Mouse (Mus musculus) limb, embryonic 11.5 days (tissue): Measurements from ENCODE around the gene Irf8. TPM values are rescaled to one million over a fixed set of nuclear protein-coding genes. Genes with fewer than 3 reads are reported as not detected.

ENCODE experiments used
- ATAC-seq: fragments of 200-750 bp; cut with Nextera tagmentation; 2 replicates; pipeline ENCODE4 v1.8.0; 2017; ENCODE audit warnings: low read depth; ENCODE audit not compliant: insufficient number of reproducible peaks, low FRiP score, low TSS enrichment
- DNase-seq: peaks from one replicate; pipeline ENCODE4 v3.0.0-alpha.2; 2015; ENCODE audit warnings: low spot score
- H3K27ac ChIP-seq: fragments of 300-500 bp; sonication (generic); replicated peaks from 2 replicates; pipeline ENCODE4 v1.5.1; 2014; ENCODE audit warnings: low read depth, mild to moderate bottlenecking, low read length
- H3K27me3 ChIP-seq: fragments of 300-500 bp; sonication (generic); 2 replicates; pipeline ENCODE4 v1.6.1; 2014; ENCODE audit warnings: mild to moderate bottlenecking, low read length, mixed read lengths; ENCODE audit not compliant: control insufficient read depth, insufficient read depth
- H3K36me3 ChIP-seq: fragments of 300-500 bp; sonication (generic); 2 replicates; pipeline ENCODE4 v1.6.1; 2014; ENCODE audit warnings: mild to moderate bottlenecking, low read length, moderate library complexity, mixed read lengths; ENCODE audit not compliant: control insufficient read depth, insufficient read depth
- H3K4me1 ChIP-seq: fragments of 300-500 bp; sonication (generic); 2 replicates; pipeline ENCODE4 v1.6.1; 2014; ENCODE audit warnings: low read length, mixed read lengths; ENCODE audit not compliant: control insufficient read depth, insufficient read depth
- H3K4me2 ChIP-seq: fragments of 300-500 bp; sonication (generic); 2 replicates; pipeline ENCODE4 v1.6.1; 2014; ENCODE audit warnings: low read depth, mild to moderate bottlenecking, moderate library complexity; ENCODE audit not compliant: severe bottlenecking
- H3K4me3 ChIP-seq: fragments of 300-500 bp; sonication (generic); 2 replicates; pipeline ENCODE4 v1.5.1; 2014; ENCODE audit warnings: low read depth, low read length
- H3K9ac ChIP-seq: fragments of 300-500 bp; sonication (generic); 2 replicates; pipeline ENCODE4 v1.6.1; 2014; ENCODE audit warnings: mild to moderate bottlenecking, low read length
- H3K9me3 ChIP-seq: fragments of 300-500 bp; sonication (generic); 2 replicates; pipeline ENCODE4 v1.6.1; 2016; ENCODE audit warnings: low read length; ENCODE audit not compliant: control insufficient read depth
- WGBS: fragments of 180-500 bp; shearing (Covaris S2); extraction: QIAGEN DNeasy Blood & Tissue Kit; methylation state at CpG from one replicate; pipeline ENCODE4 v1.1.7; 2014; 5-methylcytosine and 5-hydroxymethylcytosine counted together
- polyA plus RNA-seq: library from polyadenylated mRNA; unstranded; fragments of >200 nt; fragmentation: Nextera tagmentation; extraction: Ambion mirVana; gene quantifications from 2 replicates; pipeline ENCODE4 v1.2.1, GENCODE M21; 2014

Gene Irf8
- polyA plus RNA-seq = 2.1 and 2.4 TPM in 2 replicates

GRCm38 (mm10) chr8:120735770-120736481 is at the start of gene Irf8:
TSS of gene Irf8 (plus strand) at chr8:120736358.
- Histone ChIP-seq H3K27ac (no peak within 1 kb of the TSS), H3K9me3 (no peaks in the 10 kb centered on the region), H3K27me3 (peaks cover 39% of the 10 kb centered on the region), H3K9ac (no peak within 1 kb of the TSS), H3K36me3 (no peaks in the 10 kb centered on the region), H3K4me2 (peak within 1 kb of the TSS; percentile 80), H3K4me3 (peak within 1 kb of the TSS; percentile 34), H3K4me1 (peaks cover 3% of the 10 kb centered on the region; the same call in 1 of the 2 replicates)
- peak; percentile 56 for ATAC-seq
- peak; percentile 86 for DNase-seq
- WGBS = under 1% methylated on average over 55 of the region's 62 CpGs

- WGBS = 82% methylated on average over 5 of the region's 5 CpGs
- Histone ChIP-seq H3K36me3 (no peaks in the 10 kb centered on the region), H3K27me3 (no peaks in the 10 kb centered on the region), H3K4me3 (no peak overlapping the region), H3K4me2 (no peak overlapping the region), H3K4me1 (no peaks in the 10 kb centered on the region), H3K9me3 (no peaks in the 10 kb centered on the region), H3K9ac (no peak overlapping the region), H3K27ac (no peak overlapping the region)
- DNase-seq = no peak
- no peak for ATAC-seq
Observed at GRCm38 (mm10) chr8:120686576-120686975, 49.6 kb upstream of the Irf8 start.

GRCm38 (mm10) chr8:120687786-120688185 is 48.4 kb upstream of the Irf8 start:
- ATAC-seq = no peak
- DNase-seq = no peak
- no peak overlapping the region for H3K4me3 ChIP-seq
- H3K4me2 ChIP-seq = no peak overlapping the region
- no peaks in the 10 kb centered on the region for H3K27me3 ChIP-seq
- H3K9ac ChIP-seq = no peak overlapping the region
- H3K9me3 ChIP-seq = no peaks in the 10 kb centered on the region
- H3K36me3 ChIP-seq = no peaks in the 10 kb centered on the region
- 71% methylated on average over 8 of the region's 8 CpGs for WGBS
- no peak overlapping the region for H3K27ac ChIP-seq
- no peaks in the 10 kb centered on the region for H3K4me1 ChIP-seq

- WGBS = 81% methylated on average over 7 of the region's 7 CpGs
- DNase-seq = no peak
- Histone ChIP-seq H3K4me2 (no peak overlapping the region), H3K4me1 (no peaks in the 10 kb centered on the region), H3K36me3 (no peaks in the 10 kb centered on the region), H3K9ac (no peak overlapping the region), H3K27ac (no peak overlapping the region), H3K4me3 (no peak overlapping the region), H3K9me3 (no peaks in the 10 kb centered on the region), H3K27me3 (no peaks in the 10 kb centered on the region)
- no peak for ATAC-seq
Observed at GRCm38 (mm10) chr8:120688511-120688910, 47.6 kb upstream of the Irf8 start.

- Histone ChIP-seq H3K9ac (no peak overlapping the region), H3K4me3 (no peak overlapping the region), H3K4me2 (no peak overlapping the region), H3K9me3 (no peaks in the 10 kb centered on the region), H3K27me3 (no peaks in the 10 kb centered on the region), H3K36me3 (no peaks in the 10 kb centered on the region), H3K4me1 (peaks cover 4% of the 10 kb centered on the region; the same call in 1 of the 2 replicates), H3K27ac (no peak overlapping the region)
- DNase-seq (no peak), ATAC-seq (no peak)
- WGBS = 42% methylated on average over 4 of the region's 4 CpGs
Observed at GRCm38 (mm10) chr8:120692934-120693333, 43.2 kb upstream of the Irf8 start.

GRCm38 (mm10) chr8:120693861-120694493 is 42.2 kb upstream of the Irf8 start:
- Histone ChIP-seq H3K27ac (no peak overlapping the region), H3K4me3 (no peak overlapping the region), H3K9ac (0 out of 2 replicates have a peak overlapping the region, but pooled peaks have one; percentile 19), H3K36me3 (no peaks in the 10 kb centered on the region), H3K4me1 (peaks cover 4% of the 10 kb centered on the region; the same call in 1 of the 2 replicates), H3K9me3 (no peaks in the 10 kb centered on the region), H3K4me2 (no peak overlapping the region), H3K27me3 (no peaks in the 10 kb centered on the region)
- ATAC-seq = no peak
- WGBS = 23% methylated on average over 22 of the region's 22 CpGs
- peak; percentile 49 for DNase-seq

GRCm38 (mm10) chr8:120696401-120697153 is 39.6 kb upstream of the Irf8 start:
- ATAC-seq (no peak), DNase-seq (no peak)
- Histone ChIP-seq H3K9ac (no peak overlapping the region), H3K4me2 (no peak overlapping the region), H3K36me3 (no peaks in the 10 kb centered on the region), H3K9me3 (no peaks in the 10 kb centered on the region), H3K27ac (no peak overlapping the region), H3K27me3 (no peaks in the 10 kb centered on the region), H3K4me3 (no peak overlapping the region), H3K4me1 (peaks cover 4% of the 10 kb centered on the region; the same call in 1 of the 2 replicates)
- 49% methylated on average over 13 of the region's 13 CpGs for WGBS

GRCm38 (mm10) chr8:120697154-120697978 is 38.8 kb upstream of the Irf8 start:
- ATAC-seq (no peak), DNase-seq (no peak)
- Histone ChIP-seq H3K4me2 (no peak overlapping the region), H3K4me3 (no peak overlapping the region), H3K9ac (no peak overlapping the region), H3K27me3 (no peaks in the 10 kb centered on the region), H3K27ac (no peak overlapping the region), H3K4me1 (peaks cover 4% of the 10 kb centered on the region; the same call in 1 of the 2 replicates), H3K36me3 (no peaks in the 10 kb centered on the region), H3K9me3 (no peaks in the 10 kb centered on the region)
- WGBS = 84% methylated on average over 17 of the region's 17 CpGs
